26 mouse cellular contexts compared by ENCODE assay signal in genomic region chr1:127351380-127352057, GRCm38 (mm10).
DNase-seq lines count a peak whose midpoint lies in the region; ATAC-seq and TF ChIP-seq lines count a peak whose summit lies in the region.
"Had no signal": no experiment of that assay in that cellular context is flagged by ENCODE, and none has a peak within 500 bp of the region (broad histone marks: within the 10 kb centered on the region; RNA-seq: fewer than 3 reads in every experiment).

No protein-coding gene starts in this region.

- TF ChIP-seq RAD21 in CH12.LX (IDR thresholded peaks at IDR 0.05; ENCODE audit: low read depth, low read length), result no peak

- intact Hi-C loops in heart, postnatal 36 days (cut with DNase I), result no loop called here

- peak overlapping the region; percentile 56; the same call in 1 of the 2 replicates for H3K27ac ChIP-seq in heart, embryonic 10.5 days
- peak overlapping the region; percentile 76 for H3K27ac ChIP-seq in heart, embryonic 15.5 days
- H3K27ac ChIP-seq in CH12.LX (ENCODE audit: insufficient read depth, low read depth), result no peak overlapping the region
- H3K27ac ChIP-seq: hindbrain, embryonic 12.5 days; limb, embryonic 10.5 days; limb, embryonic 15.5 days; liver, embryonic 13.5 days; macrophage; midbrain, embryonic 13.5 days; neural tube, embryonic 13.5 days had no signal

- H3K9me3 ChIP-seq in heart, embryonic 10.5 days, result no peaks in the 10 kb centered on the region
- no peaks in the 10 kb centered on the region for H3K9me3 ChIP-seq in heart, embryonic 15.5 days (replicated peaks)
- no peaks in the 10 kb centered on the region for H3K9me3 ChIP-seq in CH12.LX (replicated peaks; ENCODE audit: low read length)
- H3K9me3 ChIP-seq: hindbrain, embryonic 12.5 days; limb, embryonic 10.5 days; limb, embryonic 15.5 days; liver, embryonic 13.5 days; midbrain, embryonic 13.5 days; neural tube, embryonic 13.5 days had no signal

- peaks cover 55% of the 10 kb centered on the region for H3K4me1 ChIP-seq in heart, embryonic 10.5 days
- H3K4me1 ChIP-seq in heart, embryonic 15.5 days (replicated peaks), result peaks cover 56% of the 10 kb centered on the region
- H3K4me1 ChIP-seq in CH12.LX (ENCODE audit: control insufficient read depth in 1 of 2, insufficient read depth in 2 of 2), result peaks cover 15 to 47% of the 10 kb centered on the region in 2 experiments
- H3K4me1 ChIP-seq: hindbrain, embryonic 12.5 days; midbrain, embryonic 13.5 days had no signal

- H3K36me3 ChIP-seq in heart, embryonic 10.5 days, result no peaks in the 10 kb centered on the region
- H3K36me3 ChIP-seq in heart, embryonic 15.5 days, result no peaks in the 10 kb centered on the region
- peaks cover 0 to 20% of the 10 kb centered on the region in 2 experiments for H3K36me3 ChIP-seq in CH12.LX (replicated peaks in 1 of 2; ENCODE audit: control insufficient read depth in 1 of 2, insufficient read depth in 1 of 2, low read length in 1 of 2)
- H3K36me3 ChIP-seq: hindbrain, embryonic 12.5 days; limb, embryonic 10.5 days; limb, embryonic 15.5 days; liver, embryonic 13.5 days; midbrain, embryonic 13.5 days; neural tube, embryonic 13.5 days had no signal

- DNase-seq in heart, embryonic 10.5 days (ENCODE audit: low spot score), result no peak
- DNase-seq in heart, postnatal 36 days, result no peak
- no peak for DNase-seq in heart, adult 11 months
- DNase-seq in CH12.LX (ENCODE audit: extremely low read depth), result no peak
- peak; percentile 48 for DNase-seq in brain, adult 2 months (ENCODE audit: low read depth, low spot score)
- no peak for DNase-seq in kidney, adult 8-10 months
- DNase-seq in lung, postnatal 36 days, result no peak
- DNase-seq: adrenal gland, adult 2 months; B cell, adult 2 months; cerebellum, adult 8-10 months; cerebellum, postnatal 25 days; gastrocnemius, postnatal 10 days; kidney, postnatal 14 days; layer of hippocampus, adult 9-11 months; liver, embryonic 13.5 days; thymus, postnatal 14 days had no signal

- dilution Hi-C loops in CH12.LX (cut with MboI; ENCODE audit: extremely low pct_ligation_motif_present, extremely low pct_unique_long_range_greater_than_20kb, low sequenced_read_pairs), result no loop called here

- in situ Hi-C loops in CH12.LX (cut with MboI; ENCODE audit: low pct_ligation_motif_present, low pct_unique_long_range_greater_than_20kb, low sequenced_read_pairs), result no loop called here

- no peak for ATAC-seq in heart, embryonic 15.5 days (replicated peaks; ENCODE audit: insufficient number of reproducible peaks, insufficient read depth, low FRiP score, low read depth)
- ATAC-seq: activated CD4-positive, CD25-positive, alpha-beta regulatory T cell, adult 4 months; forebrain, embryonic 14.5 days; lung, postnatal 0 days; midbrain, embryonic 13.5 days had no signal

- 0 out of 2 replicates have a peak overlapping the region, but pooled peaks have one; percentile 20 for H3K4me2 ChIP-seq in heart, embryonic 15.5 days
- H3K4me2 ChIP-seq in CH12.LX (ENCODE audit: insufficient read depth, low read depth, poor library complexity, severe bottlenecking), result no peak overlapping the region
- H3K4me2 ChIP-seq: hindbrain, embryonic 12.5 days; limb, embryonic 15.5 days; liver, embryonic 13.5 days; midbrain, embryonic 13.5 days; neural tube, embryonic 13.5 days had no signal

- H3K4me3 ChIP-seq in heart, embryonic 10.5 days, result no peak overlapping the region
- no peak overlapping the region for H3K4me3 ChIP-seq in heart, embryonic 15.5 days
- H3K4me3 ChIP-seq in CH12.LX (replicated peaks in 1 of 3; ENCODE audit: low read depth in 2 of 3, low read length in 2 of 3, poor library complexity in 1 of 3), result no peak overlapping the region
- H3K4me3 ChIP-seq: hindbrain, embryonic 12.5 days; limb, embryonic 10.5 days; limb, embryonic 15.5 days; liver, embryonic 13.5 days; midbrain, embryonic 13.5 days; neural tube, embryonic 13.5 days had no signal

- no peak for TF ChIP-seq POLR2A in CH12.LX (IDR thresholded peaks at IDR 0.05; ENCODE audit: low read depth, low read length)

- no peaks in the 10 kb centered on the region for H3K79me2 ChIP-seq in CH12.LX (replicated peaks; ENCODE audit: control insufficient read depth, extremely low read depth, insufficient read depth, poor library complexity, severe bottlenecking)

- no peak for TF ChIP-seq CTCF in CH12.LX (conservative IDR thresholded peaks at IDR 0.05 in 1 of 2, IDR thresholded peaks at IDR 0.05 in 1 of 2; ENCODE audit: low read depth in 2 of 2, low read length in 2 of 2)

- no peaks in the 10 kb centered on the region for H3K27me3 ChIP-seq in heart, embryonic 10.5 days (ENCODE audit: insufficient read depth, poor library complexity, severe bottlenecking)
- no peaks in the 10 kb centered on the region for H3K27me3 ChIP-seq in heart, embryonic 15.5 days
- H3K27me3 ChIP-seq in CH12.LX (replicated peaks), result no peaks in the 10 kb centered on the region
- H3K27me3 ChIP-seq: hindbrain, embryonic 12.5 days; limb, embryonic 15.5 days; liver, embryonic 13.5 days; midbrain, embryonic 13.5 days; neural tube, embryonic 13.5 days had no signal

- H3K9ac ChIP-seq in heart, embryonic 15.5 days, result no peak overlapping the region
- no peak overlapping the region for H3K9ac ChIP-seq in CH12.LX (ENCODE audit: insufficient read depth, low read depth)
- H3K9ac ChIP-seq: hindbrain, embryonic 12.5 days; limb, embryonic 15.5 days; liver, embryonic 13.5 days; midbrain, embryonic 13.5 days; neural tube, embryonic 13.5 days had no signal

- no peak for TF ChIP-seq EP300 in CH12.LX (IDR thresholded peaks at IDR 0.05; ENCODE audit: low read length)

- WGBS in heart, embryonic 10.5 days, result 85% methylated on average over 12 of the region's 12 CpGs
- WGBS in heart, embryonic 15.5 days, result 85% methylated on average over 12 of the region's 12 CpGs

TF ChIP-seq in CH12.LX, 34 proteins besides CTCF, POLR2A, EP300 and RAD21:
- no peak for TF ChIP-seq ELF1 (IDR thresholded peaks at IDR 0.05; ENCODE audit: low read depth, low read length)
- peak; percentile 35 for TF ChIP-seq USF1 (IDR thresholded peaks at IDR 0.05; ENCODE audit: low read depth, low read length)
- no peak for TF ChIP-seq NELFE (IDR thresholded peaks at IDR 0.05; ENCODE audit: low read depth, low read length)
- no peak for TF ChIP-seq MAFK (IDR thresholded peaks at IDR 0.05; ENCODE audit: insufficient replicate concordance, low read length)
- no peak for TF ChIP-seq SIN3A (IDR thresholded peaks at IDR 0.05; ENCODE audit: low read length)
- no peak for TF ChIP-seq MAX (IDR thresholded peaks at IDR 0.05; ENCODE audit: low read length)
- no peak for TF ChIP-seq MXI1 (IDR thresholded peaks at IDR 0.05; ENCODE audit: low read depth, low read length)
- TF ChIP-seq BHLHE40 (IDR thresholded peaks at IDR 0.05; ENCODE audit: low read depth, low read length), result 0 out of 2 replicates have a peak, but pooled peaks have one; percentile 26
- TF ChIP-seq TCF12 (IDR thresholded peaks at IDR 0.05; ENCODE audit: low read depth, low read length), result no peak
- peak; percentile 39; the same call in 1 of the 2 replicates for TF ChIP-seq USF2 (conservative IDR thresholded peaks at IDR 0.05; ENCODE audit: low read depth, low read length)
